Mouse (Mus musculus) layer of hippocampus, adult 2 months (tissue): Measurements from ENCODE around the gene Pgd. TPM values are rescaled to one million over a fixed set of nuclear protein-coding genes. Genes with fewer than 3 reads are reported as not detected.

Experiments
- DNase-seq, 2 experiments: peaks; one replicate each; pipeline ENCODE4 v3.0.0; 2022; ENCODE audit warnings: low spot score in 2 of 2
- H3K27ac ChIP-seq: fragments of 200-600 bp; 2 replicates; pipeline ENCODE4 v1.8.1; 2022
- H3K4me3 ChIP-seq: fragments of 200-600 bp; 2 replicates; pipeline ENCODE4 v1.8.1; 2022; ENCODE audit warnings: mild to moderate bottlenecking
- CTCF ChIP-seq: fragments of 200-600 bp; conservative IDR thresholded peaks from 2 replicates; pipeline ENCODE4 v1.8.1; 2022; ENCODE audit warnings: antibody characterized with exemption, mild to moderate bottlenecking, moderate library complexity
- total RNA-seq, 2 experiments: library from RNA; stranded (reverse); gene quantifications; 2 replicates each; pipeline ENCODE4 v1.2.3; 2021

The Pgd gene
- total RNA-seq, 2 experiments from 2014 or later: 30.8 to 32.0 TPM

GRCm38 (mm10) chr4:149161166-149161565 lies 5.4 kb downstream of the Pgd start:
- H3K27ac ChIP-seq: no peak overlapping the region
- no peak for DNase-seq
- no peak for TF ChIP-seq CTCF

DNA sequence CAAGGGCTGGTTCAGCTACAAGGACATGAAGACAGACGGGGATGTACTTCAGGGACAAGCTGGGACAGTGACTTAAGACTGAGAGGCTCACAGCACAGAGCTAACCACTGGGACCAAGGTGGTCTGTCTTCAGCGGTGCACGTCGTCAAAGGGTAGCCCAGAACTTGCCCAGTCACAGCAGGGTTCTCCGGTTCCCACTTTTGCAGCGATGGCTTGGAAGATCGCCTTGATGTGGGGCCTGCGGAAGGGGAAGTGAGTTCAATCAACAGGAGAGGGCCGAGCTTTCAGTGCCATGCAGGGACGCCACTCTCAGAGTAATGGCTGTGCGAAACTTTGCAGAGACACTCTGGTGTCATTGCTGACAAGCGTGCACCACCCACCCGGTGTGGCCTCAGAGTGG lies 6.7 kb downstream of the Pgd start:
- no peak for TF ChIP-seq CTCF
- no peak for DNase-seq
- Histone ChIP-seq H3K4me3 (no peak overlapping the region), H3K27ac (no peak overlapping the region)

More at GRCm38 (mm10) chr4:149161166-149161565, 5.4 kb downstream of the Pgd start:
- no peak overlapping the region for H3K4me3 ChIP-seq

DNA sequence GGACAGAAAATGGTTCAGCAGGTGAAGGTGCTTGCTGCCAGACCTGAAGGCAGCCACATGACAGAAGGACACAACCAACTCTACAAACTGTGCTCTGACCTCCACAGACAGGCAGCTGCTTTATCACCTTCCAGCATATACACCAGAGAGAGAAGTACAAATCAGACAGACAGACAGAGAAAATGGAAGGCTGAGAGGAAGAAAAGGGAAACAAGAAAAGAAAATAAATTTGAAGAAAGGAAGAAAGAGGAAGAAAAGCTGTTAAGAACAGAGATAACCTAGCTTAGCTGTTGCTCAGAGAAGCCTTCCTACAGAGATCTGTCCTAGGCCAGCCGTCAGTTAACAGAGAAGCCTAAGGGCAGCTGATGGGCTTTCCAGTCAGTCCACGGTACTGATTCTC lies 7.4 kb downstream of the Pgd start:
- no peak for TF ChIP-seq CTCF
- H3K27ac ChIP-seq: no peak overlapping the region
- no peak overlapping the region for H3K4me3 ChIP-seq
- DNase-seq: no peak

GRCm38 (mm10) chr4:149157415-149157973 lies 9.1 kb downstream of the Pgd start:
- Histone ChIP-seq H3K4me3 (no peak overlapping the region), H3K27ac (no peak overlapping the region)
- DNase-seq: no peak
- no peak for TF ChIP-seq CTCF

- Histone ChIP-seq H3K4me3 (no peak overlapping the region), H3K27ac (no peak overlapping the region)
- DNase-seq: no peak
- no peak for TF ChIP-seq CTCF
Measured at GRCm38 (mm10) chr4:149155711-149156110, 10.9 kb downstream of the Pgd start.

GRCm38 (mm10) chr4:149154859-149155258 lies 11.7 kb downstream of the Pgd start:
- Histone ChIP-seq H3K4me3 (no peak overlapping the region), H3K27ac (no peak overlapping the region)
- TF ChIP-seq CTCF: no peak
- DNase-seq: no peak

DNA sequence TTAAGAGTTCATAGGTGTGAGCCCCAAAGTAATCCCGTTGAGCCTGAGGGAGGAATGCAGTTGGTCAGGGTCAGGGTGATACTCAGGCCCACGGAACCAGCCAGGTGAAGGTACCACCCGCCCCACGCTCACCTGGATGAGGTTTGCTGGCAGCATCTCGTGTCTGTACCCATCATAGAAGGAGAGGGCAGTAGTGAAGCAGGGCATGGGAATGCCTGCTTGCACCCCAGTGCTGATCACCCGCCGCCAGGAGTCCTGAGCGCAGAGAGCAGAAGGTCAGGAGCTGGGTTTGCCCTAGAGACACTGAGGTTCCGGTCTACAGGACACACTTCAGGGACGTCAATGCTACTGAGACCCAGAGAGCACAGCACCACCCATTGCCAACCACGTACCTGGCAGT lies 15.8 kb downstream of the Pgd start:
- no peak for TF ChIP-seq CTCF
- no peak overlapping the region for H3K27ac ChIP-seq
- no peak overlapping the region for H3K4me3 ChIP-seq
- no peak for DNase-seq

- no peak for DNase-seq
- Histone ChIP-seq H3K27ac (no peak overlapping the region), H3K4me3 (no peak overlapping the region)
- no peak for TF ChIP-seq CTCF
Measured at GRCm38 (mm10) chr4:149150256-149150655, 16.3 kb downstream of the Pgd start.

DNA sequence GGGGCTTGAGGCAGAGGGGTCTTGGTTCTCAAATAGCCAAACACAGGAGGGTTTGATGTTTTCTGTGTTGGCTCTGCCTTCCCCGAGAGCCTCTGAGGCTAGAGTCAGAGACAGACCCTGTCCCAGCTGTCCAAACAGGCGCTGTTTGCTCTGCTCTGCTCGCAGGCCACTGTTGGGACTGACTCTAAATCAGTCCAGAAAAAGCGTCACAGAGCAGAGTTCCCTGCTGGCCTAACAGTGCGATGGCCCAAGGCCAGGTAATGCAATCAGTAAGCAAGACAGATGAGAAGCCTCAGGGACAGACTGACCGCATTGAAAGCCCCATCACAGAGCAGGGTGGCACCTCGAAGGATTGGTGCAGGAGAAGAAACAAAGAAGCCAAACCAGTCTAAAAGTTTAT lies 17.0 kb downstream of the Pgd start:
- Histone ChIP-seq H3K27ac (no peak overlapping the region), H3K4me3 (no peak overlapping the region)
- no peak for TF ChIP-seq CTCF
- DNase-seq: no peak

GRCm38 (mm10) chr4:149149196-149149595 lies 17.4 kb downstream of the Pgd start:
- no peak for TF ChIP-seq CTCF
- H3K4me3 ChIP-seq: no peak overlapping the region
- DNase-seq: no peak

DNA sequence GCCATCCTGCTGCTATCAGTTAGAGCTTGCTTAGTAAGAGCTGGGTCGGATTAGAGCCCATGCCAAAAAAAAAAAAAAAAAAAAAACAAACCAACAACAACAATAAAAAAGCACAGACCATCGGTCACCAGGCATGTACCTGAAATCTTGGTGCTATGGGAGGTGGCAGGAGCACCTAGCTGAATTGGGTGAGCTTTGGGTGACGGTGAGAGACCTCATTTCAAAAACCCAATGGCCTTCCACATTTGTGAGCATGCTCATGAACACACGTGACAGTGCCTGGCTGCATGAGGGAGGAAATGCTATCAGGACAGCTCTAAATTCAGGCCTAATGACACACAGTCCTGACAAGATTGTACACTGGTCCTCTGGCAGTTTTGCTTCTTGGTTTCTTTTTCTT lies 18.5 kb downstream of the Pgd start:
- DNase-seq: no peak
- TF ChIP-seq CTCF: no peak
- H3K27ac ChIP-seq: no peak overlapping the region
- no peak overlapping the region for H3K4me3 ChIP-seq

More at GRCm38 (mm10) chr4:149149196-149149595, 17.4 kb downstream of the Pgd start:
- no peak overlapping the region for H3K27ac ChIP-seq

DNA sequence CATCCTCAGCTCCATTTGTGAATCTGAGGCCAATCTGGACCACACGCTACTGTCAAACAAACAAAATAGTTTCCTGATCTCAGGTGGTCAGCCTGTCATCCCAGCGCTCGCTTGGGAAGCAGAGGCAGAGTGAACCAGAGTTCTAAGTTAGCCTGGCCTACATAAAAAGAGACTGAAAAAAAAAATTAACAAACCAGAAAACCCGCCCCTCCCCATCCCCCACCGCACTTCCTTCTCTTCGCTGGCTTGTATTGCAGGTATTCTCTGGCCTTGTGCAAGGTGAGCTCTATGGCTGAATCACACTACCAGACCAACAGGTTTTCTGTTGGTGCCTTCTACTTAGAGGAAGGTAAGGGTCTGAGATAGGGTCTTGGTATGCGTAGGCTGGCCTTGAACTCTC lies 19.0 kb downstream of the Pgd start:
- no peak for TF ChIP-seq CTCF

GRCm38 (mm10) chr4:149145151-149145550 lies 21.4 kb downstream of the Pgd start:
- Histone ChIP-seq H3K27ac (no peak overlapping the region), H3K4me3 (no peak overlapping the region)
- TF ChIP-seq CTCF: no peak
- DNase-seq: no peak

More for the DNA sequence above, 19.0 kb downstream of the Pgd start:
- Histone ChIP-seq H3K4me3 (no peak overlapping the region), H3K27ac (no peak overlapping the region)
- DNase-seq: no peak

DNA sequence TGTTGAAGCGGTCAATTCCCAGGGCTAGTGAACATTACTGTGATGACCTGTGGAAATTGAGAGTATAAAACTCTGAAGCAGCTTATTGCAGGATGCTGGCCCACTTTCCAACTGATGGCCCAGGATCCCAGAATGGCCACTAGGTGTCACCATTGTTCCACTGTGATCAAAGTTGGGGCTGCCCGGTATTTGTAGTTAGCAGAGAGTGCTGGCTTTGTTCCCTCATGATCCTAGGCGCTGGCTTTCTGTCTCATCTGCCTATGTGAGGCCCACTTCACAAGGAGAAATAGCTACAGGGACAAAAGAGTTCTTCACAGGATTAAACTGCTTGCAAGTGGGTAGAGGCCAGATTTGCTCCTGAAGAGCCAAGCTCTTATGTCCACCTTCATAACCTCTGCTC lies 22.1 kb downstream of the Pgd start:
- H3K27ac ChIP-seq: no peak overlapping the region
- H3K4me3 ChIP-seq: no peak overlapping the region
- peak; percentile 98; the same call in 1 of the 2 replicates for TF ChIP-seq CTCF
- DNase-seq: peak; percentile 85 to 88
